Mouse (Mus musculus) limb, embryonic 11.5 days (tissue): Measurements from ENCODE around the gene Ppt1. TPM values are rescaled to one million over a fixed set of nuclear protein-coding genes. Genes with fewer than 3 reads are reported as not detected.

ENCODE experiments used
- ATAC-seq: fragments of 200-750 bp; cut with Nextera tagmentation; 2 replicates; pipeline ENCODE4 v1.8.0; 2017; ENCODE audit warnings: low read depth; ENCODE audit not compliant: insufficient number of reproducible peaks, low FRiP score, low TSS enrichment
- DNase-seq: peaks from one replicate; pipeline ENCODE4 v3.0.0-alpha.2; 2015; ENCODE audit warnings: low spot score
- H3K27ac ChIP-seq: fragments of 300-500 bp; sonication (generic); replicated peaks from 2 replicates; pipeline ENCODE4 v1.5.1; 2014; ENCODE audit warnings: low read depth, mild to moderate bottlenecking, low read length
- H3K27me3 ChIP-seq: fragments of 300-500 bp; sonication (generic); 2 replicates; pipeline ENCODE4 v1.6.1; 2014; ENCODE audit warnings: mild to moderate bottlenecking, low read length, mixed read lengths; ENCODE audit not compliant: control insufficient read depth, insufficient read depth
- H3K36me3 ChIP-seq: fragments of 300-500 bp; sonication (generic); 2 replicates; pipeline ENCODE4 v1.6.1; 2014; ENCODE audit warnings: mild to moderate bottlenecking, low read length, moderate library complexity, mixed read lengths; ENCODE audit not compliant: control insufficient read depth, insufficient read depth
- H3K4me1 ChIP-seq: fragments of 300-500 bp; sonication (generic); 2 replicates; pipeline ENCODE4 v1.6.1; 2014; ENCODE audit warnings: low read length, mixed read lengths; ENCODE audit not compliant: control insufficient read depth, insufficient read depth
- H3K4me2 ChIP-seq: fragments of 300-500 bp; sonication (generic); 2 replicates; pipeline ENCODE4 v1.6.1; 2014; ENCODE audit warnings: low read depth, mild to moderate bottlenecking, moderate library complexity; ENCODE audit not compliant: severe bottlenecking
- H3K4me3 ChIP-seq: fragments of 300-500 bp; sonication (generic); 2 replicates; pipeline ENCODE4 v1.5.1; 2014; ENCODE audit warnings: low read depth, low read length
- H3K9ac ChIP-seq: fragments of 300-500 bp; sonication (generic); 2 replicates; pipeline ENCODE4 v1.6.1; 2014; ENCODE audit warnings: mild to moderate bottlenecking, low read length
- H3K9me3 ChIP-seq: fragments of 300-500 bp; sonication (generic); 2 replicates; pipeline ENCODE4 v1.6.1; 2016; ENCODE audit warnings: low read length; ENCODE audit not compliant: control insufficient read depth
- WGBS: fragments of 180-500 bp; shearing (Covaris S2); extraction: QIAGEN DNeasy Blood & Tissue Kit; methylation state at CpG from one replicate; pipeline ENCODE4 v1.1.7; 2014; 5-methylcytosine and 5-hydroxymethylcytosine counted together
- polyA plus RNA-seq: library from polyadenylated mRNA; unstranded; fragments of >200 nt; fragmentation: Nextera tagmentation; extraction: Ambion mirVana; gene quantifications from 2 replicates; pipeline ENCODE4 v1.2.1, GENCODE M21; 2014

The Ppt1 gene
- polyA plus RNA-seq, 1 experiment from 2014 or later, result 52.4 TPM

DNA sequence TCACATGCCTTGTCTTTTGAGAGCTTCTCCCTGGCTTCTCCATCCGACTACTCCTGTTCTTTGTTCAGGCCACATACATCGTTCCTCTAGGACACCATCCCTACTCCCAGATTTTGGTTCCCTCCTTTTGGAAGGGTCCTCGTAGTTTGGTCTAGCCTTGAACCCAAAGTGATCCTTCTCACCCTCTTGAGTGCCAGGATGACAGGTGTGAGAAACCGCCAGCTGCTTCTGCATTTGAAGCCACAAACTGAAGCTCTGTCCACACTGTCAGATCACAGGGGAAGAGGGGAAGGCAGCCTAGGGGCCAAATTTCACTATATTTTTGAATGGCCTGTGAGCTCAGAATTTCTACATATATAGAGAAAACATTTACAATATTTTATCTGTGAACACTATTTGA lies 18.7 kb downstream of the Ppt1 start:
- DNase-seq (no peak), ATAC-seq (no peak)
- Histone ChIP-seq H3K9me3 (no peaks in the 10 kb centered on the region), H3K27ac (no peak overlapping the region), H3K36me3 (peaks cover 11% of the 10 kb centered on the region; the same call in 1 of the 2 replicates), H3K9ac (no peak overlapping the region), H3K4me1 (no peaks in the 10 kb centered on the region), H3K4me3 (no peak overlapping the region), H3K4me2 (no peak overlapping the region), H3K27me3 (no peaks in the 10 kb centered on the region)
- WGBS, result 91% methylated on average over 4 of the region's 4 CpGs

DNA sequence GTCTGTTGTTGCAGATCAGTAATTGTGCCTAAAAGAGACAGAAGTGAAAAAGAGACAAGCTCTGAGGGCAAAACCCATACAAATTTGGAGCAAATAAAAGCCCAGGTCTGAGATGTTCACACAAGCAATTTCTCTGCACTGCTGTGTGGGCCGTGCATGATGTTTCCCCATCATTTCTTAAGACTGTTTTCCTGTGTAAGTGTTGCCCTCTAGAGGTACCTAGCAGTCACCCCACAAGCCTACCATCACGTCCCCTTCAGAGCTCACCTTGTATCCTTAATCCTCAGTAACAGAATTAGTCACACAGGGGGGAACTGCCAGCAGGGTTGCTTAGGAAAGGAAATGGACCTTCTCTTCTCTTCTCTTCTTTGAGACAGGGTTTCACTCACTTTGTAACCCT lies 21.9 kb downstream of the Ppt1 start:
- no peaks in the 10 kb centered on the region for H3K27me3 ChIP-seq
- DNase-seq, result no peak
- H3K4me1 ChIP-seq, result no peaks in the 10 kb centered on the region
- peaks cover 19% of the 10 kb centered on the region for H3K36me3 ChIP-seq
- WGBS, result 61% methylated on average over 2 of the region's 2 CpGs
- no peak overlapping the region for H3K4me3 ChIP-seq
- H3K27ac ChIP-seq, result no peak overlapping the region
- no peak overlapping the region for H3K4me2 ChIP-seq
- H3K9ac ChIP-seq, result no peak overlapping the region
- no peak for ATAC-seq
- no peaks in the 10 kb centered on the region for H3K9me3 ChIP-seq

DNA sequence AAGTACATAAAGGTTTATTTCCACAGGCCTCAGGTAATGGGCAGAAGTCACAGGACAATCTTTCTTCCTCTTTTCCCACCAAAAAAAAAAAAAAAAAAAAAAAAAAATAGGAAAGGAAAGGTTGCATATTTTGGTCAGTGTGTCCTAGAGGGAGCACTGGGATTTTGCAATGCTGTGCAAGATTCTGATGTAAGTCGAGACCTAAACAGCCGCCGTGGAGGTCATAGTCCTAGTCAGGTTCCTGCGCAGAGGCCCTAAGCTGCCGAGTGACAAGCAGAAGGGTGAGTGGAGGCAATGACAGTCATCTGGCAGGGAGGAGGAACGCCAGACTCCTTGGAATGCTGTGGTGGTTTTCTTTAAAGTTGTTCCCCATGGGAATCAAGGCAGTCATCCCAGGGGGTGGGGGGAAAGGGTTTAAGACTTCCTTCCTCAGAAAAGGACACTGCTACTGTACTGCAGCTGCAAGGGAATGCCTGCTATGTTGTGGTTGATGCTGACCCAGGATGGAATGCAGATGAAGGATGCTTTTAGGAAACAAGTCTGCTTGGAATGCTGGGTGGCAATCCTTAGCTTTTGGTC lies 23.1 kb downstream of the Ppt1 start:
- ATAC-seq (no peak), DNase-seq (no peak)
- Histone ChIP-seq H3K9me3 (no peaks in the 10 kb centered on the region), H3K27me3 (no peaks in the 10 kb centered on the region), H3K4me2 (no peak overlapping the region), H3K4me1 (no peaks in the 10 kb centered on the region), H3K9ac (no peak overlapping the region), H3K27ac (no peak overlapping the region), H3K4me3 (no peak overlapping the region), H3K36me3 (peaks cover 24% of the 10 kb centered on the region)
- 83% methylated on average over 6 of the region's 6 CpGs for WGBS

DNA sequence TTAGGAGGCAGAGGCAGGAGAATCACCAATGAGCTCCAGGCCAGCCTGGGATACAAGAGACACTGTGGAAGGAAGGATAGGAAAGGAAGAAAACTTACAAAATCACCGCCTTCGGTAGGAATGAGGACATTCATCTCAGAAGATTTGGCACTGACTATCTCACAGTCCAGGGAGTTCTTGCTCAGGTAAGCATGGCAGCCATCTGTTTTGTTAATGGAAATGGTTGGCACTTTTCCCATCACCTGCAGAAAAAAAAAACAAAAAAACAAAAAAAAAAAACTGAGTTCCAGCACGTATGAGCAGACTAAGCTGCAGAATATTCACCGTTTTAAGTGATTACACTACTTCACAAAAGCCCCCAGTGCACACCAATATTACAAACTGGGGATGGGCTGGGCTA lies 25.8 kb downstream of the Ppt1 start:
- H3K36me3 ChIP-seq, result peaks cover 28% of the 10 kb centered on the region
- 96% methylated on average over 4 of the region's 4 CpGs for WGBS
- no peak for ATAC-seq

DNA sequence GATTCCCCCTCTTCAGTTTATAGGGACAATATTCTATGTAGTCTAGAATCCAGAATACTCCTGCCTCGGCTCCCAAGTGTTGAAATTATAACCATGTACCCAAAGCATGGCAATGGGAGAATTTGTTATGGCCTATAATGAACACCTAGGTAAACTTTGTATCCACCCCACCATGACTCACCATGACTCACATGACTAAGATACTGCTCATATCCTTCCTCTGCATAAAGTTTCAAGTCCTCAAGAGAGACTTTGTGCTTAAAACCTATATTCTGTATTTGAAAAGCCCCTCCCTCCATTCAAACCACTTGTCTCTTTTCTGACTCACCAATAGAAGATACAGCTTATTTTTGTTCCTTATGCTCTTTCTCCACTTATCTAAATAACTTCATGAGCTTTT lies 32.0 kb downstream of the Ppt1 start:
- no peak overlapping the region for H3K9ac ChIP-seq
- no peak for DNase-seq
- no peaks in the 10 kb centered on the region for H3K4me1 ChIP-seq
- no peak overlapping the region for H3K4me2 ChIP-seq
- ATAC-seq, result no peak
- peaks cover 22% of the 10 kb centered on the region for H3K36me3 ChIP-seq
- H3K27me3 ChIP-seq, result no peaks in the 10 kb centered on the region
- 93% methylated on average over 1 of the region's 1 CpGs for WGBS
- no peak overlapping the region for H3K4me3 ChIP-seq
- no peaks in the 10 kb centered on the region for H3K9me3 ChIP-seq
- H3K27ac ChIP-seq, result no peak overlapping the region

More for the DNA sequence above, 25.8 kb downstream of the Ppt1 start:
- Histone ChIP-seq H3K9ac (no peak overlapping the region), H3K4me1 (no peaks in the 10 kb centered on the region), H3K9me3 (no peaks in the 10 kb centered on the region), H3K27ac (no peak overlapping the region), H3K27me3 (no peaks in the 10 kb centered on the region), H3K4me2 (no peak overlapping the region), H3K4me3 (no peak overlapping the region)
- DNase-seq, result no peak

DNA sequence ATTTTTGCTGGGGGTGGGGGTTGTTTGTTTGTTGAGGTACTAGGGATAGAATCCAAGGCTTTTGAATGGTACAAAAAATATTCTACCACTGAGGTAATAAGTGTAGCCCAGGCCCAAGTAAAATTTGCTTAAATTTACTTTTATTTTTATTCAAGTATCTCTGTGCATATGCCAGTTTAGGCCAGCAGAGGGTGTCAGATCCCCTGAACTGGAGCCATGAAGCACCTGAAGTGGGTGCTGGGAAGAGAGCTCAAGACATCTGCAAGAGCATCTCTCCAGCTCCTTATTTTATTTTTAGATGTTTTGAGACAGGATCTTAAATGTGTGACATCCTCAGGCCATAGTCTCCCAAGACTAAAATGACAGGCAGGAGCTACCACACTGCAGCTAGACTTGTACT lies 34.0 kb downstream of the Ppt1 start:
- Histone ChIP-seq H3K4me1 (no peaks in the 10 kb centered on the region), H3K9ac (no peak overlapping the region), H3K4me2 (no peak overlapping the region), H3K9me3 (no peaks in the 10 kb centered on the region), H3K27me3 (no peaks in the 10 kb centered on the region), H3K4me3 (no peak overlapping the region), H3K36me3 (peaks cover 14% of the 10 kb centered on the region), H3K27ac (no peak overlapping the region)
- ATAC-seq, result no peak
- DNase-seq, result peak; percentile 36

DNA sequence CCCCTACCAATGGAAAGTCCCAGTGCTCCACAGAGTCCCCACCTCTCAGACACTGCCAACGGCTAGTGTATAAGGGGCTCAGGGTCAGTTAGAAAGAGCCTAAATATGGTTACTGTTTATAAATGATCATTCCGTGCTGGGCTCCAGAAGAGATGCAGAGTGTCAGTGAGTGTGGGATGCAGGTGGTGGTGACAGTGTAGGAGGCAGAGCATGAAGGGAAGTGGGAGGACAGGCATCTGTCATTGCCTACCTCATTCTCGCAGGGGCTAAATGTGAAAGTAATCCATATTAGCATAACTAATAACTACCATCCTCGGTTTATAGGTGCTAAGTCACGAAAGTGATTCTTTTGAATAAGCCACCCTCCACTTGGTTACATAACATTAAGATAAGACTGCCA lies 34.7 kb downstream of the Ppt1 start:
- ATAC-seq (no peak), DNase-seq (no peak)
- H3K27ac ChIP-seq, result no peak overlapping the region
- peaks cover 12% of the 10 kb centered on the region for H3K36me3 ChIP-seq
- H3K9ac ChIP-seq, result no peak overlapping the region
- no peak overlapping the region for H3K4me2 ChIP-seq
- no peaks in the 10 kb centered on the region for H3K4me1 ChIP-seq
- H3K4me3 ChIP-seq, result no peak overlapping the region
- no peaks in the 10 kb centered on the region for H3K27me3 ChIP-seq
- no peaks in the 10 kb centered on the region for H3K9me3 ChIP-seq
- WGBS, result 82% methylated on average over 5 of the region's 5 CpGs

DNA sequence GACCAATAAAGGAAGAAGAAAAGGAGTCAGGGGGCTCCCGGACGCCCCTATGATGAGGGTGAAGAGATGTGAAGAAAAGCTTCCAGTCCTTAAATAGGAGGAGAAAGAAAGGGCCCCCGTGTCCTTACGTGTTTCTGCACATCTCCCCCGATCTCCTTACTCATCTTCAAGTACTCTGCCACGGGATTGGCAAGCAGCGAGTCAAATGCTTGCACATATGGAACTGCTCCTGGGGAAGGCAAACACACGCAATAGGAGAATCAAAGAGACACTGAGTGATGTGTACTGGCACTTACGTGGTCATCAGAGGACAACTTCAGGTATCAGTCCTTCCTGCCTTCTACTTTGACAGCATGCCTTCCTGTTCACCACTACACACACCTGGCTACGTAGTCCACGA lies 35.2 kb downstream of the Ppt1 start:
- peaks cover 10% of the 10 kb centered on the region for H3K36me3 ChIP-seq
- no peak overlapping the region for H3K9ac ChIP-seq
- no peak overlapping the region for H3K4me3 ChIP-seq
- ATAC-seq (no peak), DNase-seq (no peak)
- WGBS, result 92% methylated on average over 11 of the region's 11 CpGs
- no peak overlapping the region for H3K4me2 ChIP-seq
- H3K4me1 ChIP-seq, result no peaks in the 10 kb centered on the region
- H3K27ac ChIP-seq, result no peak overlapping the region
- H3K9me3 ChIP-seq, result no peaks in the 10 kb centered on the region
- no peaks in the 10 kb centered on the region for H3K27me3 ChIP-seq

DNA sequence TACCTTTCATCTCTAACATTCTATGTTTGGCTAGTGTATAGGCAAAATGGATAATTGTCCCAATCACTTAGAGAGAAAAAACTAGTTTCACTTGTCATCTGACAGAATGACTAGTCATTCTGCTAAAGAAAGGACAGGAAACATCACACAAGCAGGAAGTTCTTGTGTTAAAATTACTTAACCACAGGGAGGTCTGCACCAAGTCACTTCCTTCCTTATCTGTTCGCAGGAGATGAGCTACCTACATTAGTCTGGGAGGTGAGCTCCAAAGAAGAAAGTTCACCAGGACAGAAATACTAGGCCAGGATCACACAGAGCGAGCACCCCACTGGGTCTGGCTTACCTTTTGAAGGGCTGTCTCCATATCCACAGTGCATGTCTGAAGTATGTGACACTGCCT lies 35.9 kb downstream of the Ppt1 start:
- WGBS, result 86% methylated on average over 2 of the region's 2 CpGs
- Histone ChIP-seq H3K27me3 (no peaks in the 10 kb centered on the region), H3K9me3 (no peaks in the 10 kb centered on the region), H3K4me2 (no peak overlapping the region), H3K36me3 (peaks cover 9% of the 10 kb centered on the region), H3K9ac (no peak overlapping the region), H3K4me3 (no peak overlapping the region), H3K27ac (no peak overlapping the region), H3K4me1 (no peaks in the 10 kb centered on the region)
- DNase-seq (no peak), ATAC-seq (no peak)
